Mouse (Mus musculus) thymus, adult 18-20 months (tissue): ENCODE results near the gene Phactr2.

Experiments used
- DNase-seq, 2 experiments: peaks; one replicate each; pipeline ENCODE4 v3.0.0; 2022; ENCODE audit warnings: mixed read lengths in 2 of 2

Phactr2 gene

GRCm38 (mm10) chr10:13446791-13447249, 27.4 kb downstream of the Phactr2 start:
- no peak for DNase-seq

- DNase-seq: no peak
Observed at GRCm38 (mm10) chr10:13444257-13444656, 30.0 kb downstream of the Phactr2 start.

GRCm38 (mm10) chr10:13443647-13444046, 30.6 kb downstream of the Phactr2 start:
- DNase-seq: no peak

- DNase-seq: no peak
Observed at GRCm38 (mm10) chr10:13440292-13440691, 33.9 kb downstream of the Phactr2 start.

- DNase-seq: no peak
Observed at GRCm38 (mm10) chr10:13438118-13438821, 35.9 kb downstream of the Phactr2 start.

- no peak for DNase-seq
Observed at GRCm38 (mm10) chr10:13437011-13437410, 37.2 kb downstream of the Phactr2 start.

- no peak for DNase-seq
Observed at GRCm38 (mm10) chr10:13433016-13433415, 41.2 kb downstream of the Phactr2 start.

GRCm38 (mm10) chr10:13431641-13432540, 42.3 kb downstream of the Phactr2 start:
- DNase-seq: no peak

GRCm38 (mm10) chr10:13429766-13430165, 44.4 kb downstream of the Phactr2 start:
- DNase-seq: no peak

GRCm38 (mm10) chr10:13429240-13429639, 45.0 kb downstream of the Phactr2 start:
- no peak for DNase-seq

GRCm38 (mm10) chr10:13428536-13428935, 45.7 kb downstream of the Phactr2 start:
- no peak for DNase-seq

- DNase-seq: no peak
Observed at GRCm38 (mm10) chr10:13427599-13427998, 46.6 kb downstream of the Phactr2 start.

- DNase-seq: no peak
Observed at GRCm38 (mm10) chr10:13425198-13425597, 49.0 kb downstream of the Phactr2 start.

GRCm38 (mm10) chr10:13424508-13424907, 49.7 kb downstream of the Phactr2 start:
- DNase-seq: no peak

GRCm38 (mm10) chr10:13424015-13424414, 50.2 kb downstream of the Phactr2 start:
- no peak for DNase-seq

GRCm38 (mm10) chr10:13422121-13422520, 52.1 kb downstream of the Phactr2 start:
- no peak for DNase-seq

- no peak for DNase-seq
Observed at GRCm38 (mm10) chr10:13419246-13419645, 55.0 kb downstream of the Phactr2 start.

GRCm38 (mm10) chr10:13415489-13416104, 58.6 kb downstream of the Phactr2 start:
- DNase-seq: no peak

GRCm38 (mm10) chr10:13412202-13412923, 61.8 kb downstream of the Phactr2 start:
- DNase-seq: no peak

- no peak for DNase-seq
Observed at GRCm38 (mm10) chr10:13411056-13411455, 63.2 kb downstream of the Phactr2 start.

- DNase-seq: no peak
Observed at GRCm38 (mm10) chr10:13401971-13402370, 72.2 kb downstream of the Phactr2 start.

GRCm38 (mm10) chr10:13395753-13396152, 78.5 kb downstream of the Phactr2 start:
- no peak for DNase-seq

- DNase-seq: no peak
Observed at GRCm38 (mm10) chr10:13394000-13394399, 80.2 kb downstream of the Phactr2 start.
